11 mouse cellular contexts compared by ENCODE assay signal in genomic region chr4:143106971-143107370, GRCm38 (mm10).
"Had no signal": no experiment of that assay in that cellular context is flagged by ENCODE, and none has a peak within 500 bp of the region (broad histone marks: within the 10 kb centered on the region; RNA-seq: fewer than 3 reads in every experiment).

No protein-coding gene starts in this region.

- H3K9me3 ChIP-seq: limb, embryonic 15.5 days; midbrain, embryonic 15.5 days; neural tube, embryonic 12.5 days had no signal

- DNase-seq: kidney, adult 8-10 months; lung, adult 18-20 months; right cerebral cortex, postnatal 4 days; spleen, adult 18-20 months; thymus, postnatal 4 days had no signal

- ATAC-seq: intestine, embryonic 16.5 days; midbrain, embryonic 15.5 days had no signal

- H3K27me3 ChIP-seq: limb, embryonic 15.5 days; midbrain, embryonic 15.5 days; neural tube, embryonic 12.5 days had no signal

- H3K9ac ChIP-seq: limb, embryonic 15.5 days; midbrain, embryonic 15.5 days; neural tube, embryonic 12.5 days had no signal

- H3K4me2 ChIP-seq: limb, embryonic 15.5 days; midbrain, embryonic 11.5 days; midbrain, embryonic 15.5 days; neural tube, embryonic 12.5 days had no signal

- H3K4me3 ChIP-seq: limb, embryonic 15.5 days; megakaryocyte, embryonic 14.5 days; midbrain, embryonic 15.5 days; neural tube, embryonic 12.5 days had no signal

- H3K27ac ChIP-seq: limb, embryonic 15.5 days; midbrain, embryonic 15.5 days; neural tube, embryonic 12.5 days had no signal
